Mouse (Mus musculus): ENCODE measurements around the gene Nme8. TPM values are rescaled to one million over a fixed set of nuclear protein-coding genes. Genes with fewer than 3 reads are reported as not detected.

The Nme8 gene
- polyA plus RNA-seq, 1 experiment from 2014 or later: not detected

DNA sequence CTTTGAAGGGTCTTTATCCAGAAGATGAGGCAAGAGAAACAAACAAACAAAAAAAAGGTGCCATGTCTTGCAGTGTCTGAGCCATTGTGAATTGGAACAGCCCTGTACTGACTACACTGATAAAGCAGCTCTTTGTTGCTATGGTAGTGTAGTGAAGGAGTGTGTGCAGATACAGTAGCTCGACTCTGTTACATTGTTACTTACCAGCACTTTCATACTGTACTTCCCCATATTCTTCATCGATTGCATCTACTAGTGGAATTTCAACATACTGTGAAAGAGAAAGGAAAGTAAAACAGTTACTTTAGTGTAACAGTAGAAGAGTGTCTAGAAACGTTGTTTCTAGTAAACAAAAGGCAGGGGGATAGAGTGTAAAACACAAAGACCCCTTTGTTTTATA is 7.6 kb downstream of the Nme8 start:
- 68% methylated on average over 3 of the region's 3 CpGs for WGBS
- Histone ChIP-seq H3K9me3 (no peaks in the 10 kb centered on the region), H3K4me2 (replicated peaks) (no peak overlapping the region), H3K4me1 (no peaks in the 10 kb centered on the region), H3K36me3 (no peaks in the 10 kb centered on the region), H3K27me3 (no peaks in the 10 kb centered on the region), H3K9ac (replicated peaks) (no peak overlapping the region), H3K27ac (replicated peaks) (no peak overlapping the region), H3K4me3 (no peak overlapping the region)
- no peak for ATAC-seq (ENCODE audit: low FRiP score, low read depth)

GRCm38 (mm10) chr13:19684007-19684406 is 13.6 kb downstream of the Nme8 start:
- no peaks in the 10 kb centered on the region for H3K27me3 ChIP-seq
- no peak overlapping the region for H3K27ac ChIP-seq (replicated peaks)
- no peaks in the 10 kb centered on the region; the same call in 1 of the 2 replicates for H3K4me1 ChIP-seq
- H3K9ac ChIP-seq (replicated peaks): no peak overlapping the region
- ATAC-seq (ENCODE audit: low FRiP score, low read depth): no peak
- H3K36me3 ChIP-seq: no peaks in the 10 kb centered on the region
- H3K4me3 ChIP-seq: no peak overlapping the region
- no peaks in the 10 kb centered on the region for H3K9me3 ChIP-seq
- WGBS: 63% methylated on average over 2 of the region's 2 CpGs
- no peak overlapping the region for H3K4me2 ChIP-seq (replicated peaks)

DNA sequence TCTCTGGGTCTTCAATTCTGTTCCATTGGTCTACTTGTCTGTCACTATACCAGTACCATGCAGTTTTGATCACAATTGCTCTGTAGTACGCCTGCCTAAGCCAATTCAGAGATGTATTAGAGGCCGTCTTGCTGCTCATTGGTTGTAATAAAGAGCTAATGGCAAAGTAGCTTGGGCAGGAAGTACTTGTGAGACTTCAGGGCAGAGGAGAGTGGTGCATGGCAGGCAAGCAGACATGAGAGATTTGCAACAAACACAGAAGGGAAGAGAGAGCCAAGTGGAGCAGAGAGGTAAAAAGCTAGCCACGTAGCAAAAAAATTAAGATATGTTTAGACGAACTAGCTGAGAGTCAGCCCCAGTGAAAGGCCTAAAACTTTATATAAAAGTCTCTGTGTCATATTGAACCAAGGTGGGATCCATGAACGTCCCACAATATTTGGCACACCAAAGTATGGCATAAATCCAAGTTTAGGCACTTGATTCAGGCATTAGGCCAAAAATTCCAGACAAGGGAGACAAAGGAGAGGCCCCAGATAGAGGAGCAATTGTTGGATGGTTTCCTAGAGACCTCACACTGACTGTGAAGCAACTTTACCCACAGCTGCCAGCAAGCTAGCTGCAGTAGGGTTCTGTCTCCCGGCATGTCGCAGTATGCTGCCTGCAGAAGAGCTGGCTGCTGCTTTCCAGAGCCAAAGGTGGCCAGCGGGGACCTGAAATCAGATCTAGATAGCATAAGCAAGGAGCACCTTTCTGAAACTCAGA is 14.5 kb downstream of the Nme8 start:
- H3K4me2 ChIP-seq (replicated peaks): no peak overlapping the region
- WGBS: 63% methylated on average over 8 of the region's 8 CpGs
- no peaks in the 10 kb centered on the region for H3K9me3 ChIP-seq
- peak; percentile 72 for ATAC-seq (ENCODE audit: low FRiP score, low read depth)
- H3K27ac ChIP-seq (replicated peaks): 0 out of 2 replicates have a peak overlapping the region, but pooled peaks have one; percentile 20
- no peaks in the 10 kb centered on the region for H3K27me3 ChIP-seq
- H3K4me3 ChIP-seq: no peak overlapping the region
- H3K9ac ChIP-seq (replicated peaks): no peak overlapping the region
- H3K36me3 ChIP-seq: no peaks in the 10 kb centered on the region
- H3K4me1 ChIP-seq: no peaks in the 10 kb centered on the region; the same call in 1 of the 2 replicates

GRCm38 (mm10) chr13:19674601-19675000 is 23.0 kb downstream of the Nme8 start:
- no peak overlapping the region for H3K4me2 ChIP-seq (replicated peaks)
- no peaks in the 10 kb centered on the region for H3K9me3 ChIP-seq
- H3K4me1 ChIP-seq: no peaks in the 10 kb centered on the region
- no peak overlapping the region for H3K4me3 ChIP-seq
- H3K27me3 ChIP-seq: no peaks in the 10 kb centered on the region
- H3K9ac ChIP-seq (replicated peaks): no peak overlapping the region
- no peaks in the 10 kb centered on the region for H3K36me3 ChIP-seq
- ATAC-seq (ENCODE audit: low FRiP score, low read depth): no peak
- H3K27ac ChIP-seq (replicated peaks): no peak overlapping the region

GRCm38 (mm10) chr13:19674025-19674424 is 23.6 kb downstream of the Nme8 start:
- H3K9me3 ChIP-seq: no peaks in the 10 kb centered on the region
- no peak for ATAC-seq (ENCODE audit: low FRiP score, low read depth)

GRCm38 (mm10) chr13:19668355-19669140 is 29.0 kb downstream of the Nme8 start:
- Histone ChIP-seq H3K9ac (replicated peaks) (no peak overlapping the region), H3K4me3 (no peak overlapping the region), H3K36me3 (no peaks in the 10 kb centered on the region), H3K4me2 (replicated peaks) (no peak overlapping the region), H3K27me3 (no peaks in the 10 kb centered on the region), H3K4me1 (no peaks in the 10 kb centered on the region), H3K9me3 (no peaks in the 10 kb centered on the region), H3K27ac (replicated peaks) (no peak overlapping the region)
- no peak for ATAC-seq (ENCODE audit: low FRiP score, low read depth)
- 81% methylated on average over 4 of the region's 4 CpGs for WGBS

More at GRCm38 (mm10) chr13:19674025-19674424, 23.6 kb downstream of the Nme8 start:
- Histone ChIP-seq H3K4me3 (no peak overlapping the region), H3K4me1 (no peaks in the 10 kb centered on the region), H3K9ac (replicated peaks) (no peak overlapping the region), H3K4me2 (replicated peaks) (no peak overlapping the region), H3K27me3 (no peaks in the 10 kb centered on the region), H3K36me3 (no peaks in the 10 kb centered on the region), H3K27ac (replicated peaks) (no peak overlapping the region)
- WGBS: 93% methylated on average over 3 of the region's 3 CpGs

DNA sequence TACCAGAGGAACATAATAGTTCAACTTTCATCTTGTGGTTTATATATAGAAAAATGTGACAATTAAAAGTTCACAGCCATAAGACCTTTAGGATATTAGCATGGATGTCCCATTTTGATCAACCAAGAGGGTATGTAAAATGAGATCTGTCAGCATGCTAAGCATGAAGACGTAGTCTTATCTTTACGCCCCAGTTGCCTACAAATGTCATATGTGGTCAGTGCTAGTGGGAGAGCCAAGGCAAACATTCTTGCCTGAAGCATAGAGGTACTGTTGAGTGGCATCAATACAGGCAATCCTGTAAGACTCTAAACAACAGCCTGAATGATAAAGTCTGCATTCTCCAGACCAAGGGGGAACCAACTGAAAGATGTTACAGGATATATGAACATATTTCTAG is 45.2 kb downstream of the Nme8 start:
- H3K36me3 ChIP-seq: no peaks in the 10 kb centered on the region

GRCm38 (mm10) chr13:19649824-19650223 is 47.8 kb downstream of the Nme8 start:
- H3K4me3 ChIP-seq: no peak overlapping the region
- no peak overlapping the region for H3K27ac ChIP-seq (replicated peaks)
- no peak overlapping the region for H3K4me2 ChIP-seq (replicated peaks)
- no peaks in the 10 kb centered on the region for H3K4me1 ChIP-seq
- 89% methylated on average over 2 of the region's 2 CpGs for WGBS
- no peak overlapping the region for H3K9ac ChIP-seq (replicated peaks)
- no peaks in the 10 kb centered on the region for H3K9me3 ChIP-seq
- H3K27me3 ChIP-seq: no peaks in the 10 kb centered on the region
- no peak for ATAC-seq (ENCODE audit: low FRiP score, low read depth)
- H3K36me3 ChIP-seq: no peaks in the 10 kb centered on the region

More for the DNA sequence above, 45.2 kb downstream of the Nme8 start:
- 93% methylated on average over 2 of the region's 2 CpGs for WGBS
- Histone ChIP-seq H3K4me2 (replicated peaks) (no peak overlapping the region), H3K4me3 (no peak overlapping the region), H3K4me1 (no peaks in the 10 kb centered on the region), H3K27me3 (no peaks in the 10 kb centered on the region), H3K9ac (replicated peaks) (no peak overlapping the region), H3K9me3 (no peaks in the 10 kb centered on the region), H3K27ac (replicated peaks) (no peak overlapping the region)
- no peak for ATAC-seq (ENCODE audit: low FRiP score, low read depth)

DNA sequence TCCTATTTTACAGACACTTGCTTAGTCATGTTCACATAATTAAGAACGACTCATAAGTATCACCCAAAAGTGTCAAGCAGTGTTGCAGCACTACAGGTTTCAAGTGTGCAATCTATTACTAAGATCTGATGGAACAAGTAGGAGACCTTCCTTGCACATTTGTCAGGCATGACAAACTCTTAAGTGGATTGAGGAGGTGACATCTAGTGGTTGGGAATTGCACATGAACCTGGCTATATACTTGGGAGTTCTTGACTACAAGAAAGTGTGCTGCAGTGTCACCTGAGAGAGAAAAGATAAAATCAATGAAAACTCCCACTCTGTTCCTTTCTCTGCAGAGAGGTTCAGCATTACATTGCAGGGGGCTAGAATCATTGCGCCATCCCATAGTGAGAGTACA is 53.4 kb downstream of the Nme8 start:
- no peak for ATAC-seq (ENCODE audit: low FRiP score, low read depth)
- no peaks in the 10 kb centered on the region for H3K9me3 ChIP-seq

GRCm38 (mm10) chr13:19643519-19643918 is 54.1 kb downstream of the Nme8 start:
- 88% methylated on average over 1 of the region's 1 CpGs for WGBS
- no peak overlapping the region for H3K9ac ChIP-seq (replicated peaks)
- no peaks in the 10 kb centered on the region for H3K27me3 ChIP-seq
- no peak overlapping the region for H3K4me3 ChIP-seq
- no peaks in the 10 kb centered on the region for H3K4me1 ChIP-seq
- no peak overlapping the region for H3K4me2 ChIP-seq (replicated peaks)
- no peaks in the 10 kb centered on the region for H3K36me3 ChIP-seq
- H3K9me3 ChIP-seq: no peaks in the 10 kb centered on the region
- no peak overlapping the region for H3K27ac ChIP-seq (replicated peaks)
- no peak for ATAC-seq (ENCODE audit: low FRiP score, low read depth)

More for the DNA sequence above, 53.4 kb downstream of the Nme8 start:
- H3K27me3 ChIP-seq: no peaks in the 10 kb centered on the region
- H3K36me3 ChIP-seq: no peaks in the 10 kb centered on the region
- 73% methylated on average over 2 of the region's 2 CpGs for WGBS
- no peak overlapping the region for H3K4me3 ChIP-seq
- no peak overlapping the region for H3K27ac ChIP-seq (replicated peaks)
- no peak overlapping the region for H3K4me2 ChIP-seq (replicated peaks)
- no peaks in the 10 kb centered on the region for H3K4me1 ChIP-seq
- no peak overlapping the region for H3K9ac ChIP-seq (replicated peaks)

GRCm38 (mm10) chr13:19640203-19640851 is 57.3 kb downstream of the Nme8 start:
- H3K36me3 ChIP-seq: no peaks in the 10 kb centered on the region
- H3K9ac ChIP-seq (replicated peaks): no peak overlapping the region
- H3K4me3 ChIP-seq: no peak overlapping the region
- no peak for ATAC-seq (ENCODE audit: low FRiP score, low read depth)
- H3K4me2 ChIP-seq (replicated peaks): no peak overlapping the region
- H3K27me3 ChIP-seq: no peaks in the 10 kb centered on the region
- 91% methylated on average over 2 of the region's 2 CpGs for WGBS
- H3K9me3 ChIP-seq: no peaks in the 10 kb centered on the region
- H3K4me1 ChIP-seq: no peaks in the 10 kb centered on the region
- no peak overlapping the region for H3K27ac ChIP-seq (replicated peaks)

DNA sequence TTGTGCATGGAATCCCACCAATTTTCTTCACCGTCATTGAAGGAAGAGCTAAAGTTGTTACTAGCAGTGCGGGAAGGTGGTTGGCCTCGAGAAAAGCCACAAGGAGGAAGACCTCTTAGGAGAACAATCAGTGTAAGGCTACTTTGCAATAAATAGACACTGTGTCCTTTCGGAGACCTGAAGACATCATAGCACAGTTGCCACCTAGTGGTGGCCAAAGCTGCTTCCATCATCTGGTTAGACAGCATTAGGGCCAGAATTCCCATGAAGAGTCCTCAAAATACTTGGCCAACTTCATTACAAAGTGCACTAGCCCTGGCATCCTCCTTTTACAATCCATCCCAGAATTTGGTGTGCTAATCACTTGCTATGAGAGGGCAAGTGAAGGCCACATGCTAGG is 61.5 kb downstream of the Nme8 start:
- H3K4me3 ChIP-seq: no peak overlapping the region
- ATAC-seq (ENCODE audit: low FRiP score, low read depth): no peak
- WGBS: 72% methylated on average over 4 of the region's 4 CpGs
- no peak overlapping the region for H3K4me2 ChIP-seq (replicated peaks)
- H3K27ac ChIP-seq (replicated peaks): no peak overlapping the region
- no peaks in the 10 kb centered on the region for H3K9me3 ChIP-seq
- no peaks in the 10 kb centered on the region for H3K27me3 ChIP-seq
- H3K9ac ChIP-seq (replicated peaks): no peak overlapping the region
- H3K4me1 ChIP-seq: no peaks in the 10 kb centered on the region
- H3K36me3 ChIP-seq: no peaks in the 10 kb centered on the region
